Mouse (Mus musculus): Measurements from ENCODE around the gene Syt1. TPM values are rescaled to one million over a fixed set of nuclear protein-coding genes. Genes with fewer than 3 reads are reported as not detected.

The Syt1 gene
- polyA plus RNA-seq, 1 experiment from 2014 or later, result 4.5 TPM

DNA sequence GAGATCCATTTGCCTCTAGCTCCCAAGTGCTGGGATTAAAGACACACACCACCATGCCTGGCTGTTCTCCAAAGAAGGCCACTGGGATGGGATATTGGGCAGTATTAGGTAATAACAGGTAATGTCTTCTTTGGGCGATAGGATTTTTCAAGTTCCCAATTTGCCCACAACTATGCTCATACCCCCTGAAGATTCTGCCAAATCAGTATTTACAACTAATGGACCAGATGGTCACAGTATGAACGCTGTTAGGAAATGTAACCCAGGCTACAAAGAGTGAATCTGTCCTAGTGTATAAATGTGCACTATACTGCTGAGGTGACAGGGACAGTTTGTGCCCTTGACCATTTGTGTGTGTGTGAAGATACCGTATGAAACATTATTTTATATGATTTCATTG, 421.9 kb downstream of the Syt1 start:
- Histone ChIP-seq H3K27me3 (replicated peaks; ENCODE audit: control insufficient read depth, insufficient read depth, low read length) (no peaks in the 10 kb centered on the region), H3K9me3 (ENCODE audit: control insufficient read depth) (no peaks in the 10 kb centered on the region), H3K4me3 (ENCODE audit: low read depth, low read length) (no peak overlapping the region), H3K4me1 (replicated peaks; ENCODE audit: control insufficient read depth, insufficient read depth, low read length) (no peaks in the 10 kb centered on the region), H3K27ac (ENCODE audit: low read depth, low read length) (no peak overlapping the region), H3K36me3 (ENCODE audit: control insufficient read depth, insufficient read depth) (no peaks in the 10 kb centered on the region), H3K9ac (ENCODE audit: low read depth, low read length) (no peak overlapping the region), H3K4me2 (replicated peaks; ENCODE audit: low read depth) (no peak overlapping the region)
- ATAC-seq, result no peak
- 93% methylated on average over 3 of the region's 3 CpGs for WGBS
- TF ChIP-seq CTCF (IDR thresholded peaks at IDR 0.05; ENCODE audit: low read depth), result no peak

GRCm38 (mm10) chr10:108583694-108584093, 427.1 kb downstream of the Syt1 start:
- H3K4me2 ChIP-seq (replicated peaks; ENCODE audit: low read depth), result no peak overlapping the region
- 43% methylated on average over 11 of the region's 11 CpGs for WGBS
- no peak overlapping the region for H3K27ac ChIP-seq (ENCODE audit: low read depth, low read length)
- TF ChIP-seq CTCF (IDR thresholded peaks at IDR 0.05; ENCODE audit: low read depth), result no peak
- H3K9ac ChIP-seq (ENCODE audit: low read depth, low read length), result no peak overlapping the region
- no peak for ATAC-seq
- no peak overlapping the region for H3K4me3 ChIP-seq (ENCODE audit: low read depth, low read length)
- no peaks in the 10 kb centered on the region for H3K27me3 ChIP-seq (replicated peaks; ENCODE audit: control insufficient read depth, insufficient read depth, low read length)
- H3K4me1 ChIP-seq (replicated peaks; ENCODE audit: control insufficient read depth, insufficient read depth, low read length), result no peaks in the 10 kb centered on the region
- no peaks in the 10 kb centered on the region for H3K36me3 ChIP-seq (ENCODE audit: control insufficient read depth, insufficient read depth)
- no peaks in the 10 kb centered on the region for H3K9me3 ChIP-seq (ENCODE audit: control insufficient read depth)

DNA sequence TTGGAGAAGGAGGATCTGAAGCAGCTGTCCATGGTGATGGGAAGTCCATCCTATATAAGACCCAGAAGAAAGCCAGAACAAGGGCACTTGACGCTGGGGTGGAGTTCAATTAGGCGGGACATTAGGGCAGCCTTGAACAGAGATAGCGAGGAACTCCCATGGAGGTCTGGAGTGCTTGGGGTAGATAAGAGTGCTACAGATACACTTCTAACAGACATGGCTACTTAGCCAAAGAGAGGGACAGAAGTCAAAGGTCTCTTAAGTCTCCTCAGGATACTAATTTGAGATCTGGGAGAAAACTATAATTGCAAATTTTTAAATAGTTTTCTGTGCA, 428.4 kb downstream of the Syt1 start:
- no peak overlapping the region for H3K4me2 ChIP-seq (replicated peaks; ENCODE audit: low read depth)
- no peak overlapping the region for H3K27ac ChIP-seq (ENCODE audit: low read depth, low read length)
- no peak overlapping the region for H3K9ac ChIP-seq (ENCODE audit: low read depth, low read length)
- no peaks in the 10 kb centered on the region for H3K9me3 ChIP-seq (ENCODE audit: control insufficient read depth)
- H3K36me3 ChIP-seq (ENCODE audit: control insufficient read depth, insufficient read depth), result no peaks in the 10 kb centered on the region
- ATAC-seq, result no peak
- H3K4me1 ChIP-seq (replicated peaks; ENCODE audit: control insufficient read depth, insufficient read depth, low read length), result no peaks in the 10 kb centered on the region
- H3K4me3 ChIP-seq (ENCODE audit: low read depth, low read length), result no peak overlapping the region
- no peaks in the 10 kb centered on the region for H3K27me3 ChIP-seq (replicated peaks; ENCODE audit: control insufficient read depth, insufficient read depth, low read length)
- WGBS, result 64% methylated on average over 3 of the region's 3 CpGs
- no peak for TF ChIP-seq CTCF (IDR thresholded peaks at IDR 0.05; ENCODE audit: low read depth)

DNA sequence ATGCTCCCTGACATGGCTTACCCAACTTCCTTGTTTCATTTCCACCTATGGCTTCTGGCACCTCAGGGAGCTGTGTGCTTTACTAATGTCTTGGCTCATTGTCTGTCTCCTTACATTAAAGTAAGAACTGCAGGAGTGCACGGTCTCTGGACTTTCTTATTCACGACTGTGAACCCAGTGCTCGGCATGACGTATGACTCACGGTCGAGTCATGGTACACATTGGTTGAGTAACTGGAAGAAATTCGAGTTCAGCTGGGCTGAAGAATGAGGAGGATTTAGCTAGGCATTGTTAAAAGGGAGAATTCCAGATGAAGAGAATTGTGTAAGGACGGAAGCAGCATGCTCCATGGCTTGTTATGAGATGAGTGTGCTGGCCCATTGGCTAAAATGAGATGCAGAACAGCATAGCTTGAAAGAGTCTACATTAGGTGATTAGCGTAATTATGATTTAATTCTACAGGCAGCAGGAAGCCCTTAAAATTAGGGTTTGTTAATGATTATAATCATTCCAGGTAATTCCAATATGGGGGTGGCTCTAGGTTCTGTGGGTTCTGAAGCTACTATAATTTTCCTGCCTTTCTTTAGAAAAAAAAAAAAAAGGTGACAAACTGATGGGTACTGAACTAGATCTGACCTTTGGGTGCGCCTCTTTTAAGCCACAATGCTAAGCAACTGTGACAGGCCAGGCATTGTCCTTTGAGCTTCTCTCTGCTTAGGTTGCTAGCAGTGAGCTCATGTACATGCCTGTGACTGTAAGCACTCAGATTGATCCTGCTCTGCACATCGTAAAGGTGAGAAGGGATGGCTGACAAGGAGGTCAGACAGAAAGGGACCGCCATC, 429.0 kb downstream of the Syt1 start:
- no peak overlapping the region for H3K4me3 ChIP-seq (ENCODE audit: low read depth, low read length)
- no peaks in the 10 kb centered on the region for H3K9me3 ChIP-seq (ENCODE audit: control insufficient read depth)
- ATAC-seq, result no peak
- no peak overlapping the region for H3K27ac ChIP-seq (ENCODE audit: low read depth, low read length)
- H3K4me2 ChIP-seq (replicated peaks; ENCODE audit: low read depth), result no peak overlapping the region
- WGBS, result 65% methylated on average over 12 of the region's 12 CpGs
- H3K9ac ChIP-seq (ENCODE audit: low read depth, low read length), result no peak overlapping the region
- no peaks in the 10 kb centered on the region for H3K27me3 ChIP-seq (replicated peaks; ENCODE audit: control insufficient read depth, insufficient read depth, low read length)
- TF ChIP-seq CTCF (IDR thresholded peaks at IDR 0.05; ENCODE audit: low read depth), result no peak
- no peaks in the 10 kb centered on the region for H3K36me3 ChIP-seq (ENCODE audit: control insufficient read depth, insufficient read depth)
- H3K4me1 ChIP-seq (replicated peaks; ENCODE audit: control insufficient read depth, insufficient read depth, low read length), result no peaks in the 10 kb centered on the region

GRCm38 (mm10) chr10:108580786-108581420, 429.9 kb downstream of the Syt1 start:
- no peak for ATAC-seq

GRCm38 (mm10) chr10:108579396-108579795, 431.4 kb downstream of the Syt1 start:
- H3K27me3 ChIP-seq (replicated peaks; ENCODE audit: control insufficient read depth, insufficient read depth, low read length), result no peaks in the 10 kb centered on the region
- no peak for ATAC-seq
- H3K27ac ChIP-seq (ENCODE audit: low read depth, low read length), result no peak overlapping the region
- 72% methylated on average over 4 of the region's 4 CpGs for WGBS
- H3K4me1 ChIP-seq (replicated peaks; ENCODE audit: control insufficient read depth, insufficient read depth, low read length), result no peaks in the 10 kb centered on the region
- H3K9me3 ChIP-seq (ENCODE audit: control insufficient read depth), result no peaks in the 10 kb centered on the region
- H3K4me3 ChIP-seq (ENCODE audit: low read depth, low read length), result no peak overlapping the region
- H3K4me2 ChIP-seq (replicated peaks; ENCODE audit: low read depth), result no peak overlapping the region
- no peaks in the 10 kb centered on the region for H3K36me3 ChIP-seq (ENCODE audit: control insufficient read depth, insufficient read depth)
- no peak for TF ChIP-seq CTCF (IDR thresholded peaks at IDR 0.05; ENCODE audit: low read depth)
- H3K9ac ChIP-seq (ENCODE audit: low read depth, low read length), result no peak overlapping the region

More at GRCm38 (mm10) chr10:108580786-108581420, 429.9 kb downstream of the Syt1 start:
- Histone ChIP-seq H3K4me1 (replicated peaks; ENCODE audit: control insufficient read depth, insufficient read depth, low read length) (no peaks in the 10 kb centered on the region), H3K9me3 (ENCODE audit: control insufficient read depth) (no peaks in the 10 kb centered on the region), H3K27me3 (replicated peaks; ENCODE audit: control insufficient read depth, insufficient read depth, low read length) (no peaks in the 10 kb centered on the region), H3K4me2 (replicated peaks; ENCODE audit: low read depth) (no peak overlapping the region), H3K4me3 (ENCODE audit: low read depth, low read length) (no peak overlapping the region), H3K27ac (ENCODE audit: low read depth, low read length) (no peak overlapping the region), H3K9ac (ENCODE audit: low read depth, low read length) (no peak overlapping the region), H3K36me3 (ENCODE audit: control insufficient read depth, insufficient read depth) (no peaks in the 10 kb centered on the region)
- 53% methylated on average over 9 of the region's 9 CpGs for WGBS
- no peak for TF ChIP-seq CTCF (IDR thresholded peaks at IDR 0.05; ENCODE audit: low read depth)

Data from intestine, postnatal 0 days (tissue).